Mouse (Mus musculus) lung, embryonic 15.5 days (tissue): ENCODE measurements around the gene Ifit1bl1. TPM values are rescaled to one million over a fixed set of nuclear protein-coding genes. Genes with fewer than 3 reads are reported as not detected.
"Not testable (repeated sequence)": the region's sequence is repeated elsewhere in the genome, so short reads cannot be mapped to it uniquely, and the experiment has no call there.

ENCODE experiments used
- ATAC-seq: fragments of 200-750 bp; cut with Nextera tagmentation; 2 replicates; pipeline ENCODE4 v1.8.0; 2017; ENCODE audit warnings: moderate number of reproducible peaks, borderline replicate concordance; ENCODE audit not compliant: low FRiP score, low TSS enrichment; ENCODE audit errors: extremely low read depth
- H3K27ac ChIP-seq: fragments of 300-500 bp; sonication (generic); 2 replicates; pipeline ENCODE4 v1.5.1; 2015; ENCODE audit warnings: moderate library complexity, mild to moderate bottlenecking, inconsistent platforms
- H3K27me3 ChIP-seq: fragments of 300-500 bp; sonication (generic); 2 replicates; pipeline ENCODE4 v1.6.1; 2015; ENCODE audit warnings: inconsistent platforms
- H3K36me3 ChIP-seq: fragments of 300-500 bp; sonication (generic); 2 replicates; pipeline ENCODE4 v1.6.1; 2015; ENCODE audit warnings: inconsistent platforms
- H3K4me1 ChIP-seq: fragments of 300-500 bp; sonication (generic); 2 replicates; pipeline ENCODE4 v1.6.1; 2015; ENCODE audit warnings: inconsistent platforms
- H3K4me2 ChIP-seq: fragments of 300-500 bp; sonication (generic); 2 replicates; pipeline ENCODE4 v1.6.1; 2015; ENCODE audit warnings: inconsistent platforms, mild to moderate bottlenecking, moderate library complexity
- H3K4me3 ChIP-seq: fragments of 300-500 bp; sonication (generic); 2 replicates; pipeline ENCODE4 v1.5.1; 2015; ENCODE audit warnings: mild to moderate bottlenecking, inconsistent platforms
- H3K9ac ChIP-seq: fragments of 300-500 bp; sonication (generic); 2 replicates; pipeline ENCODE4 v1.6.1; 2015; ENCODE audit warnings: inconsistent platforms
- H3K9me3 ChIP-seq: fragments of 300-500 bp; sonication (generic); 2 replicates; pipeline ENCODE4 v1.6.1; 2016; ENCODE audit warnings: inconsistent platforms
- WGBS: fragments of 180-500 bp; shearing (Covaris S2); methylation state at CpG from one replicate; pipeline ENCODE4 v1.1.7; 2015; 5-methylcytosine and 5-hydroxymethylcytosine counted together
- polyA plus RNA-seq: library from polyadenylated mRNA; unstranded; fragments of >200 nt; fragmentation: Nextera tagmentation; extraction: Ambion mirVana; gene quantifications from 2 replicates; pipeline ENCODE4 v1.2.1, GENCODE M21; 2015

The Ifit1bl1 gene
- polyA plus RNA-seq, 1 experiment from 2014 or later: 0.54 TPM

GRCm38 (mm10) chr19:34620871-34621270, 19.1 kb upstream of the Ifit1bl1 start:
- Histone ChIP-seq H3K4me1 (no peaks in the 10 kb centered on the region), H3K36me3 (no peaks in the 10 kb centered on the region), H3K9me3 (no peaks in the 10 kb centered on the region), H3K27me3 (no peaks in the 10 kb centered on the region), H3K4me3 (no peak overlapping the region), H3K9ac (no peak overlapping the region), H3K27ac (no peak overlapping the region), H3K4me2 (no peak overlapping the region)
- ATAC-seq: no peak
- WGBS: 79% methylated on average over 5 of the region's 5 CpGs

- 64% methylated on average over 5 of the region's 11 CpGs for WGBS
- not testable (repeated sequence) for H3K4me2 ChIP-seq, H3K36me3 ChIP-seq, H3K27me3 ChIP-seq, H3K9me3 ChIP-seq, H3K4me1 ChIP-seq, H3K9ac ChIP-seq, ATAC-seq, H3K4me3 ChIP-seq, H3K27ac ChIP-seq
Measured at GRCm38 (mm10) chr19:34612243-34613001, 10.7 kb upstream of the Ifit1bl1 start.

- H3K9ac ChIP-seq, H3K4me3 ChIP-seq, H3K27me3 ChIP-seq, H3K27ac ChIP-seq, H3K4me1 ChIP-seq, H3K36me3 ChIP-seq, H3K9me3 ChIP-seq, ATAC-seq, H3K4me2 ChIP-seq: not testable (repeated sequence)
- 69% methylated on average over 3 of the region's 3 CpGs for WGBS
Measured at GRCm38 (mm10) chr19:34610118-34610517, 8.4 kb upstream of the Ifit1bl1 start.

GRCm38 (mm10) chr19:34607237-34608051, 5.7 kb upstream of the Ifit1bl1 start, which contains the start of gene Ifit3b:
Ifit3b (plus strand) TSS chr19:34607970.
- H3K4me2 ChIP-seq, H3K4me1 ChIP-seq, H3K27ac ChIP-seq, H3K9ac ChIP-seq, H3K27me3 ChIP-seq, H3K9me3 ChIP-seq, H3K36me3 ChIP-seq, H3K4me3 ChIP-seq: not testable (repeated sequence)
- WGBS: 36% methylated on average over 4 of the region's 4 CpGs
- ATAC-seq: peak; percentile 35; the same call in 1 of the 2 replicates

GRCm38 (mm10) chr19:34605472-34605871, 3.7 kb upstream of the Ifit1bl1 start:
- no peak for ATAC-seq
- WGBS: 83% methylated on average over 3 of the region's 3 CpGs
- Histone ChIP-seq H3K27me3 (no peaks in the 10 kb centered on the region), H3K4me3 (no peak overlapping the region), H3K27ac (no peak overlapping the region), H3K4me1 (no peaks in the 10 kb centered on the region), H3K9ac (no peak overlapping the region), H3K4me2 (no peak overlapping the region), H3K9me3 (no peaks in the 10 kb centered on the region), H3K36me3 (no peaks in the 10 kb centered on the region)

- not testable (repeated sequence) for H3K4me2 ChIP-seq
Measured at GRCm38 (mm10) chr19:34599250-34599649, 2.5 kb downstream of the Ifit1bl1 start.

GRCm38 (mm10) chr19:34598341-34598740, 3.4 kb downstream of the Ifit1bl1 start:
- Histone ChIP-seq H3K4me1 (peaks cover 10% of the 10 kb centered on the region), H3K4me2 (no peak overlapping the region), H3K36me3 (no peaks in the 10 kb centered on the region), H3K9me3 (no peaks in the 10 kb centered on the region), H3K9ac (no peak overlapping the region), H3K27ac (no peak overlapping the region), H3K27me3 (no peaks in the 10 kb centered on the region), H3K4me3 (no peak overlapping the region)
- peak; percentile 48; the same call in 1 of the 2 replicates for ATAC-seq
- WGBS: 63% methylated on average over 2 of the region's 2 CpGs

More at GRCm38 (mm10) chr19:34599250-34599649, 2.5 kb downstream of the Ifit1bl1 start:
- not testable (repeated sequence) for ATAC-seq, H3K4me3 ChIP-seq, H3K36me3 ChIP-seq, H3K9ac ChIP-seq, H3K27me3 ChIP-seq, H3K4me1 ChIP-seq, H3K9me3 ChIP-seq, H3K27ac ChIP-seq

GRCm38 (mm10) chr19:34596811-34597210, 4.9 kb downstream of the Ifit1bl1 start:
- Histone ChIP-seq H3K4me2 (no peak overlapping the region), H3K9ac (no peak overlapping the region), H3K27me3 (no peaks in the 10 kb centered on the region), H3K27ac (no peak overlapping the region), H3K4me1 (peaks cover 10% of the 10 kb centered on the region), H3K36me3 (no peaks in the 10 kb centered on the region), H3K9me3 (no peaks in the 10 kb centered on the region), H3K4me3 (no peak overlapping the region)
- ATAC-seq: no peak

GRCm38 (mm10) chr19:34594523-34594922, 7.2 kb downstream of the Ifit1bl1 start:
- not testable (repeated sequence) for H3K9ac ChIP-seq, H3K27me3 ChIP-seq, H3K4me2 ChIP-seq, H3K27ac ChIP-seq, ATAC-seq, H3K36me3 ChIP-seq, H3K9me3 ChIP-seq, H3K4me3 ChIP-seq, H3K4me1 ChIP-seq
- 82% methylated on average over 3 of the region's 3 CpGs for WGBS

GRCm38 (mm10) chr19:34593456-34593855, 8.3 kb downstream of the Ifit1bl1 start:
- Histone ChIP-seq H3K9ac (no peak overlapping the region), H3K36me3 (no peaks in the 10 kb centered on the region), H3K27me3 (no peaks in the 10 kb centered on the region), H3K4me3 (no peak overlapping the region), H3K27ac (no peak overlapping the region), H3K4me2 (no peak overlapping the region), H3K9me3 (no peaks in the 10 kb centered on the region), H3K4me1 (peaks cover 9% of the 10 kb centered on the region)
- WGBS: 90% methylated on average over 2 of the region's 2 CpGs
- ATAC-seq: no peak

GRCm38 (mm10) chr19:34588959-34589358, 12.8 kb downstream of the Ifit1bl1 start:
- Histone ChIP-seq H3K27me3 (no peaks in the 10 kb centered on the region), H3K27ac (no peak overlapping the region), H3K9me3 (no peaks in the 10 kb centered on the region), H3K4me3 (no peak overlapping the region), H3K4me2 (no peak overlapping the region), H3K4me1 (peaks cover 6% of the 10 kb centered on the region), H3K36me3 (no peaks in the 10 kb centered on the region), H3K9ac (no peak overlapping the region)
- no peak for ATAC-seq
